Mouse (Mus musculus): ENCODE results near the gene 1700029I15Rik. TPM values are rescaled to one million over a fixed set of nuclear protein-coding genes. Genes with fewer than 3 reads are reported as not detected.

Gene 1700029I15Rik
- 2.9 TPM for polyA plus RNA-seq (2015; fragmentation: Illumina TruSeq; extraction: RNeasy Lipid Tissue Mini Kit (QIAGEN cat#74804); ENCODE audit: insufficient read depth, low read depth, low replicate concordance)

GRCm38 (mm10) chr2:92381901-92382588 lies at the start of gene 1700029I15Rik:
Gene 1700029I15Rik (plus strand): TSS chr2:92382538.

GRCm38 (mm10) chr2:92374514-92374913 lies 7.8 kb upstream of the 1700029I15Rik start, which contains the start of the genes Pex16 and Large2:
Gene Pex16 (plus strand): TSS chr2:92374676.
Gene Large2 (minus strand): TSS chr2:92374869.

GRCm38 (mm10) chr2:92401091-92401561 lies 18.8 kb downstream of the 1700029I15Rik start, which contains the start of gene Mapk8ip1:
Gene Mapk8ip1 (minus strand): TSS chr2:92401263.

GRCm38 (mm10) chr2:92433578-92434374 lies 51.4 kb downstream of the 1700029I15Rik start, which contains the start of gene Cry2:
Gene Cry2 (minus strand): TSS chr2:92434043.

Other genes with a start within 250 kb of the 1700029I15Rik start
- gene Pex16, start 7.9 kb upstream of the 1700029I15Rik start, polyA plus RNA-seq (2015; fragmentation: Illumina TruSeq; extraction: RNeasy Lipid Tissue Mini Kit (QIAGEN cat#74804); ENCODE audit: insufficient read depth, low read depth, low replicate concordance), result 8.3 TPM
- gene Large2, start 7.7 kb upstream of the 1700029I15Rik start, polyA plus RNA-seq (2015; fragmentation: Illumina TruSeq; extraction: RNeasy Lipid Tissue Mini Kit (QIAGEN cat#74804); ENCODE audit: insufficient read depth, low read depth, low replicate concordance), result 25.1 TPM
- 7.5 TPM for gene Mapk8ip1, start 18.7 kb downstream of the 1700029I15Rik start, polyA plus RNA-seq (2015; fragmentation: Illumina TruSeq; extraction: RNeasy Lipid Tissue Mini Kit (QIAGEN cat#74804); ENCODE audit: insufficient read depth, low read depth, low replicate concordance)
- 6.1 TPM for gene Cry2, start 51.5 kb downstream of the 1700029I15Rik start, polyA plus RNA-seq (2015; fragmentation: Illumina TruSeq; extraction: RNeasy Lipid Tissue Mini Kit (QIAGEN cat#74804); ENCODE audit: insufficient read depth, low read depth, low replicate concordance)
- 5.8 TPM for gene Slc35c1, start 78.0 kb downstream of the 1700029I15Rik start, polyA plus RNA-seq (2015; fragmentation: Illumina TruSeq; extraction: RNeasy Lipid Tissue Mini Kit (QIAGEN cat#74804); ENCODE audit: insufficient read depth, low read depth, low replicate concordance)
- 2.4 TPM for gene Chst1, start 217.2 kb downstream of the 1700029I15Rik start, polyA plus RNA-seq (2015; fragmentation: Illumina TruSeq; extraction: RNeasy Lipid Tissue Mini Kit (QIAGEN cat#74804); ENCODE audit: insufficient read depth, low read depth, low replicate concordance)

All from pancreas, adult 10 weeks (tissue).